Mouse (Mus musculus): Measurements from ENCODE around the gene Hoxc10. TPM values are rescaled to one million over a fixed set of nuclear protein-coding genes. Genes with fewer than 3 reads are reported as not detected.
A peak's percentile ranks its signal among the peaks of the same experiment; 100 is the strongest.

Hoxc10 gene
- polyA plus RNA-seq, 1 experiment, result not detected

- no peak for DNase-seq (ENCODE audit: extremely low spot score in 1 of 2, low spot score in 1 of 2)
These were observed 462 bp upstream of the Hoxc10 start for GRCm38 (mm10) chr15:102965892-102966775.

GRCm38 (mm10) chr15:102967312-102967510 lies 615 bp downstream of the Hoxc10 start, which contains the start of gene Hoxc5:
Hoxc5 (plus strand) TSS chr15:102967443.
- DNase-seq (ENCODE audit: extremely low spot score in 1 of 2, low spot score in 1 of 2), result no peak

- DNase-seq (ENCODE audit: extremely low spot score in 1 of 2, low spot score in 1 of 2), result no peak
These were observed 1.2 kb downstream of the Hoxc10 start for GRCm38 (mm10) chr15:102967511-102968397.

- no peak for DNase-seq (ENCODE audit: extremely low spot score in 1 of 2, low spot score in 1 of 2)
These were observed 2.7 kb downstream of the Hoxc10 start for GRCm38 (mm10) chr15:102969296-102969695.

GRCm38 (mm10) chr15:102970740-102971139 lies 4.1 kb downstream of the Hoxc10 start:
- peak in 1 of 2 experiments; percentile 24 for DNase-seq (ENCODE audit: extremely low spot score in 1 of 2, low spot score in 1 of 2)

- no peak for DNase-seq (ENCODE audit: extremely low spot score in 1 of 2, low spot score in 1 of 2)
These were observed 5.7 kb downstream of the Hoxc10 start for GRCm38 (mm10) chr15:102972254-102972653.

GRCm38 (mm10) chr15:102972753-102973152 lies 6.2 kb downstream of the Hoxc10 start:
- no peak for DNase-seq (ENCODE audit: extremely low spot score in 1 of 2, low spot score in 1 of 2)

- DNase-seq (ENCODE audit: extremely low spot score in 1 of 2, low spot score in 1 of 2), result no peak
These were observed 8.4 kb downstream of the Hoxc10 start for GRCm38 (mm10) chr15:102975034-102975433.

GRCm38 (mm10) chr15:102975688-102976111 lies 9.1 kb downstream of the Hoxc10 start:
- no peak for DNase-seq (ENCODE audit: extremely low spot score in 1 of 2, low spot score in 1 of 2)

- no peak for DNase-seq (ENCODE audit: extremely low spot score in 1 of 2, low spot score in 1 of 2)
These were observed 9.6 kb downstream of the Hoxc10 start, which contains the start of gene Hoxc9 for GRCm38 (mm10) chr15:102976171-102976570. Hoxc9 (plus strand) TSS chr15:102976439.

GRCm38 (mm10) chr15:102976631-102977422 lies 10.2 kb downstream of the Hoxc10 start:
- DNase-seq (ENCODE audit: extremely low spot score in 1 of 2, low spot score in 1 of 2), result no peak

- no peak for DNase-seq (ENCODE audit: extremely low spot score in 1 of 2, low spot score in 1 of 2)
These were observed 10.9 kb downstream of the Hoxc10 start for GRCm38 (mm10) chr15:102977423-102977974.

- no peak for DNase-seq (ENCODE audit: extremely low spot score in 1 of 2, low spot score in 1 of 2)
These were observed 12.3 kb downstream of the Hoxc10 start for GRCm38 (mm10) chr15:102978615-102979515.

GRCm38 (mm10) chr15:102979936-102980335 lies 13.3 kb downstream of the Hoxc10 start:
- no peak for DNase-seq (ENCODE audit: extremely low spot score in 1 of 2, low spot score in 1 of 2)

- DNase-seq (ENCODE audit: extremely low spot score in 1 of 2, low spot score in 1 of 2), result no peak
These were observed 13.8 kb downstream of the Hoxc10 start for GRCm38 (mm10) chr15:102980352-102980751.

GRCm38 (mm10) chr15:102980912-102981311 lies 14.3 kb downstream of the Hoxc10 start:
- DNase-seq (ENCODE audit: extremely low spot score in 1 of 2, low spot score in 1 of 2), result no peak

- no peak for DNase-seq (ENCODE audit: extremely low spot score in 1 of 2, low spot score in 1 of 2)
These were observed 15.0 kb downstream of the Hoxc10 start for GRCm38 (mm10) chr15:102981379-102982288.

- DNase-seq (ENCODE audit: extremely low spot score in 1 of 2, low spot score in 1 of 2), result no peak
These were observed 17.1 kb downstream of the Hoxc10 start for GRCm38 (mm10) chr15:102983716-102984115.

All from frontal cortex, adult 2 months (tissue).